Mouse (Mus musculus) spleen, adult 2 months (tissue): ENCODE results near the gene Myo16. TPM values are rescaled to one million over a fixed set of nuclear protein-coding genes. Genes with fewer than 3 reads are reported as not detected.

ENCODE experiments used
- DNase-seq, 2 experiments: peaks; one replicate each; pipeline versions ENCODE4 v3.0.0 to v3.0.0-alpha.2; 2012 to 2021; ENCODE audit warnings: low spot score in 2 of 2, low read depth in 1 of 2
- H3K27ac ChIP-seq: fragments of 200-500 bp; 2 replicates; pipeline ENCODE4 v1.5.1; 2012; ENCODE audit warnings: low read length, inconsistent platforms; ENCODE audit not compliant: insufficient read depth
- H3K27me3 ChIP-seq: fragments of 200-500 bp; 2 replicates; pipeline ENCODE4 v1.6.1; 2012; ENCODE audit warnings: mild to moderate bottlenecking, moderate library complexity, low read length, inconsistent platforms; ENCODE audit not compliant: control insufficient read depth, insufficient read depth
- H3K36me3 ChIP-seq: fragments of 200-500 bp; 2 replicates; pipeline ENCODE4 v1.6.1; 2012; ENCODE audit warnings: mild to moderate bottlenecking, low read length, inconsistent platforms; ENCODE audit not compliant: control insufficient read depth, insufficient read depth
- H3K4me1 ChIP-seq: fragments of 200-500 bp; 2 replicates; pipeline ENCODE4 v1.6.1; 2011; ENCODE audit warnings: inconsistent platforms; ENCODE audit not compliant: control insufficient read depth, insufficient read depth, insufficient read length
- H3K4me3 ChIP-seq: fragments of 200-500 bp; 2 replicates; pipeline ENCODE4 v1.5.1; 2011; ENCODE audit warnings: mild to moderate bottlenecking, inconsistent platforms; ENCODE audit not compliant: insufficient read depth, insufficient read length; ENCODE audit errors: extremely low read depth
- CTCF ChIP-seq: fragments of 200-500 bp; IDR thresholded peaks from 2 replicates; pipeline ENCODE4 v1.5.1; 2011; ENCODE audit warnings: mild to moderate bottlenecking, inconsistent platforms; ENCODE audit not compliant: insufficient read depth, insufficient read length, insufficient replicate concordance; ENCODE audit errors: extremely low read depth
- POLR2A ChIP-seq: fragments of 200-500 bp; IDR thresholded peaks from 2 replicates; pipeline ENCODE4 v1.6.1; 2011; ENCODE audit warnings: low read depth, low read length, inconsistent platforms
- WGBS: fragments of 180-500 bp; shearing (Covaris S2); methylation state at CpG from one replicate; pipeline ENCODE4 v1.1.7; 2018; 5-methylcytosine and 5-hydroxymethylcytosine counted together
- polyA plus RNA-seq: library from polyadenylated mRNA; depleted of rRNA; stranded (reverse); fragments of >200 nt; gene quantifications from 2 replicates; pipeline ENCODE4 v1.2.3, GENCODE M21; 2012

Gene Myo16
- polyA plus RNA-seq, 1 experiment = 0.39 TPM

DNA sequence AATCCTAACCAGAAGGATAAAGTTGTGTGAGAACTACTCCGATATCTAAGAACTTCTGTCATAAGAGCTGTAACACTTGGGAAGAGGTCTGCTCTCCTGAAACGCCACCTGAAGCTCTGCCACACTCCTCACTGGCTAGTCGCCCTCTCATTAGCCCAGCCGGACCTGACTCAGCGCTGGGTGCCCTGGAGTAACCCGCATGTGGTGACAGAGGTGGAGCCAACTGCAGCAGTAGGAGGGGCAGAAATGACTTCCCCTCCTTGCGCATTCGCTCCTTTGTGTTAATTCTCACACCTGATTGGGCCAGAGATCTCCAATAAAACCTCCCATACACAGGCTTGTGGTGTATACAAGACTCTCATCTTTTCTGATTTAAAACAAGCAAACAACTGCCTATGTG lies 14.2 kb upstream of the Myo16 start:
- Histone ChIP-seq H3K27ac (no peak overlapping the region), H3K4me3 (no peak overlapping the region), H3K4me1 (no peaks in the 10 kb centered on the region), H3K36me3 (no peaks in the 10 kb centered on the region), H3K27me3 (no peaks in the 10 kb centered on the region)
- TF ChIP-seq POLR2A (no peak), CTCF (no peak)
- WGBS = 23% methylated on average over 8 of the region's 8 CpGs
- DNase-seq = no peak

DNA sequence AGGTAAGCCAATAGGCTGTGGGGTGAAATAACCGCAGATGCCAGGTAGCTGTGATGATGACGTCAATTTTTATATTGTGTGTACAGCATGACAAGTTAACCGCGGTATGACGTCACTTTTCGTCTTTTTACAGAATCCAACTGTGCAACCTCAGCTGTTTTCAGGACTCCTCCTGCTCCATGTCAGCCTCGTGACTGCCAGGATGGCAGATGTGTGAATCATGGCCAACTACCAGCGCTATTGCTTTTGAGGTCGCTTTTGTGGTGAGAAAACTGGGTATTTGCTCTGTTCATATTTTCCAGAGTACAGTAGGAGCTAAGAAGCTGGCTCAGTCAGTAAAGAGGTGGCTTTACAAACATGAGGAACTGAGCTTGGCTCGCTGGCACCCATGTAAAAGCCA lies 9.8 kb upstream of the Myo16 start:
- 83% methylated on average over 10 of the region's 10 CpGs for WGBS
- no peak for DNase-seq
- H3K4me3 ChIP-seq = no peak overlapping the region
- H3K4me1 ChIP-seq = no peaks in the 10 kb centered on the region
- no peaks in the 10 kb centered on the region for H3K27me3 ChIP-seq
- no peak for TF ChIP-seq POLR2A
- TF ChIP-seq CTCF = no peak
- H3K27ac ChIP-seq = no peak overlapping the region
- no peaks in the 10 kb centered on the region for H3K36me3 ChIP-seq

DNA sequence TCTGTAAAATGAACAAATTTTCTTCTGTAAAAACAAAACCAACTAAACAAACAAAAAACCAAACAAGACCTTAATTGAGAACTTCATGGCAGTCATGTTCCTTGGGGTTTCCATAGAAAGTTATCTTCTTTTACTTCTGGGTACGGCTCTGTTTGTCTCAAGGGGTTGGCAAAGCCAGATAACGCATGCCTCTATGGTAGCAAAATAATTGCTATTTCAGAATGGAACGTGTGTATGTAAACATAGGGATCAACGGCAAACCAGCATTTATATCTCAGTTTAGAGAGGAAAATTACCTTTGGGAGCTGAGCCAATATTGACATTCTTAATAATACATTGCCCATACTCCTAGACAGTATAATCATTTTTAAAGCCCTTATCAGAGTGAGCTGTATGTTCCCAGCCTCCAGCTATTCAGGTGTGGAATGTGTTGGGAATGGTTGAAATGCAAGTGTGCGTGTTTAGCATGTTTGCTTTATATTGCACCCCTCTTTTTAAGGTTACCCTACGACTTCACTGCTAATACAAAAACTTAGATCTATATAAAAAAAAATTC lies 1.9 kb upstream of the Myo16 start:
- H3K4me3 ChIP-seq = no peak overlapping the region
- TF ChIP-seq POLR2A = no peak
- no peak for TF ChIP-seq CTCF
- DNase-seq = no peak
- 87% methylated on average over 6 of the region's 6 CpGs for WGBS
- no peaks in the 10 kb centered on the region for H3K4me1 ChIP-seq
- H3K36me3 ChIP-seq = no peaks in the 10 kb centered on the region
- H3K27me3 ChIP-seq = 0 out of 2 replicates have a peak, but pooled peaks cover 2% of the 10 kb centered on the region
- no peak overlapping the region for H3K27ac ChIP-seq

DNA sequence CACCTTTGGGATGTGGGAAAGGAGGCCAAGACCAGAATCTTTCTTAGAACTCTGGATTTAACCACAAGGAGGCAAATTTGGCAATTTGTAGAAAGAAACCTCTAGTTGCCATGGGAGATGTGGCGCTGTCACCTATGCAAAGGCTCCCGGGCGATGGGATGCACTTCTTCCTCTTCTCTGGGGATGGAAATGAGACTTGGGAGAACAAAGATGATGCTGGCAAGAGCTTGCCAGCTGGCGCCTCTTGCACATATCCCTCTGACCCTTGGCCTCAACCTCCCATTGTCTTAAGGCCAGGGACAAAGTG lies 681 bp downstream of the Myo16 start:
- H3K4me3 ChIP-seq = no peak overlapping the region
- 23% methylated on average over 4 of the region's 4 CpGs for WGBS
- DNase-seq = no peak
- no peaks in the 10 kb centered on the region for H3K4me1 ChIP-seq
- H3K36me3 ChIP-seq = no peaks in the 10 kb centered on the region
- no peak for TF ChIP-seq POLR2A
- TF ChIP-seq CTCF = no peak
- H3K27me3 ChIP-seq = 0 out of 2 replicates have a peak, but pooled peaks cover 2% of the 10 kb centered on the region
- no peak overlapping the region for H3K27ac ChIP-seq

DNA sequence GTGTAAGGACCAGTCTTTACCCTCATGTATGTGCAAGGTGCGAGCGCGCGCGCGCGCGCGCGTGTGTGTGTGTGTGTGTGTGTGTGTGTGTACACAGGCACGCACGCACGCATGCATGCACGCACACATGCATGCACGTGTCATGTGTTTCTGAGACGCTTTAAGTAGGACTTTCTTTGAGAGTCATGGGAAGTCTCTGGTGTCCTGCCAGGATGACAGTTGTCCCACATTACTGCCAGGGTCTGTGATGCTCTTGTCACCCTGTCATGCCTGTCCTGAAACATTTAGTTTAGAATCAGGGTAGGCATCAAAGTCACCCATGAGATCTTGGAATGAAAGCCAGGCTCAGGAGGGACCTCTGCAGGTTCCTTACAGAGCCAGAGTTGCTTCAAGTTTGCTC lies 1.4 kb downstream of the Myo16 start:
- Histone ChIP-seq H3K4me1 (no peaks in the 10 kb centered on the region), H3K4me3 (no peak overlapping the region), H3K27ac (no peak overlapping the region), H3K36me3 (no peaks in the 10 kb centered on the region), H3K27me3 (0 out of 2 replicates have a peak, but pooled peaks cover 2% of the 10 kb centered on the region)
- 95% methylated on average over 16 of the region's 16 CpGs for WGBS
- no peak for DNase-seq
- no peak for TF ChIP-seq POLR2A
- no peak for TF ChIP-seq CTCF

- H3K27ac ChIP-seq = no peak overlapping the region
- H3K4me1 ChIP-seq = no peaks in the 10 kb centered on the region
- no peak overlapping the region for H3K4me3 ChIP-seq
- H3K36me3 ChIP-seq = no peaks in the 10 kb centered on the region
- DNase-seq = no peak
- WGBS = 92% methylated on average over 3 of the region's 3 CpGs
- no peak for TF ChIP-seq POLR2A
- no peaks in the 10 kb centered on the region for H3K27me3 ChIP-seq
Observed at GRCm38 (mm10) chr8:10161106-10161505, 7.4 kb downstream of the Myo16 start.

GRCm38 (mm10) chr8:10164959-10165358 lies 11.2 kb downstream of the Myo16 start:
- Histone ChIP-seq H3K27me3 (no peaks in the 10 kb centered on the region), H3K36me3 (no peaks in the 10 kb centered on the region), H3K4me3 (no peak overlapping the region), H3K4me1 (no peaks in the 10 kb centered on the region), H3K27ac (no peak overlapping the region)
- TF ChIP-seq POLR2A = no peak
- no peak for TF ChIP-seq CTCF
- DNase-seq = no peak
- WGBS = 52% methylated on average over 2 of the region's 2 CpGs
